Mouse (Mus musculus) bone marrow, adult 2 months (tissue): ENCODE measurements around the gene Mpst.

Experiments used
- CTCF ChIP-seq: fragments of 200-500 bp; IDR thresholded peaks from 2 replicates; pipeline ENCODE4 v1.5.1; 2011; ENCODE audit warnings: low read length, control low read depth; ENCODE audit not compliant: control insufficient read depth, insufficient read depth
- POLR2A ChIP-seq: fragments of 200-500 bp; IDR thresholded peaks from 2 replicates; pipeline ENCODE4 v1.6.1; 2011; ENCODE audit warnings: low read depth, mild to moderate bottlenecking, control low read depth, low read length, borderline replicate concordance; ENCODE audit not compliant: control insufficient read depth

GRCm38 (mm10) chr15:78383450-78384219 is 22.6 kb upstream of the Mpst start:
- TF ChIP-seq CTCF (no peak), POLR2A (no peak)
